Mouse (Mus musculus) testis, adult 2 months (tissue): ENCODE results near the gene Dusp18. TPM values are rescaled to one million over a fixed set of nuclear protein-coding genes. Genes with fewer than 3 reads are reported as not detected.

Experiments
- H3K27ac ChIP-seq: fragments of 200-500 bp; 2 replicates; pipeline ENCODE4 v1.5.1; 2012; ENCODE audit warnings: low read depth, low read length; ENCODE audit not compliant: control insufficient read depth, insufficient read depth
- H3K27me3 ChIP-seq: fragments of 200-500 bp; 2 replicates; pipeline ENCODE4 v1.6.1; 2012; ENCODE audit warnings: mild to moderate bottlenecking, low read length, moderate library complexity; ENCODE audit not compliant: control insufficient read depth, insufficient read depth
- H3K36me3 ChIP-seq: fragments of 200-500 bp; 2 replicates; pipeline ENCODE4 v1.6.1; 2012; ENCODE audit warnings: mild to moderate bottlenecking, low read length; ENCODE audit not compliant: control insufficient read depth, insufficient read depth
- H3K4me1 ChIP-seq: fragments of 200-500 bp; 2 replicates; pipeline ENCODE4 v1.6.1; 2012; ENCODE audit warnings: low read length; ENCODE audit not compliant: control insufficient read depth, insufficient read depth
- H3K4me3 ChIP-seq: fragments of 200-500 bp; 2 replicates; pipeline ENCODE4 v1.5.1; 2012; ENCODE audit warnings: low read depth, mild to moderate bottlenecking, low read length, moderate library complexity, mixed read lengths; ENCODE audit not compliant: control insufficient read depth
- CTCF ChIP-seq: fragments of 200-500 bp; IDR thresholded peaks from 2 replicates; pipeline ENCODE4 v1.5.1; 2012; ENCODE audit warnings: low read depth, mild to moderate bottlenecking, inconsistent platforms, low read length, moderate library complexity; ENCODE audit not compliant: control insufficient read depth, insufficient read depth, insufficient replicate concordance
- POLR2A ChIP-seq: fragments of 200-500 bp; IDR thresholded peaks from 2 replicates; pipeline ENCODE4 v1.6.1; 2012; ENCODE audit warnings: low read depth, mild to moderate bottlenecking, inconsistent platforms, low read length, moderate library complexity; ENCODE audit not compliant: control insufficient read depth
- polyA plus RNA-seq: library from polyadenylated mRNA; depleted of rRNA; stranded (reverse); fragments of >200 nt; gene quantifications from 2 replicates; pipeline ENCODE4 v1.2.3, GENCODE M21; 2012

The Dusp18 gene
- polyA plus RNA-seq, 1 experiment, result 30.4 TPM

GRCm38 (mm10) chr11:3853481-3854034 lies 41.5 kb upstream of the Dusp18 start:
- no peaks in the 10 kb centered on the region for H3K36me3 ChIP-seq
- peaks cover 3% of the 10 kb centered on the region for H3K4me1 ChIP-seq
- H3K27me3 ChIP-seq, result no peaks in the 10 kb centered on the region
- H3K4me3 ChIP-seq, result no peak overlapping the region
- no peak for TF ChIP-seq POLR2A
- TF ChIP-seq CTCF, result no peak
- no peak overlapping the region for H3K27ac ChIP-seq

- Histone ChIP-seq H3K36me3 (no peaks in the 10 kb centered on the region), H3K4me1 (peaks cover 3% of the 10 kb centered on the region), H3K27me3 (no peaks in the 10 kb centered on the region), H3K4me3 (no peak overlapping the region), H3K27ac (no peak overlapping the region)
- no peak for TF ChIP-seq CTCF
- TF ChIP-seq POLR2A, result no peak
These were observed 40.9 kb upstream of the Dusp18 start for GRCm38 (mm10) chr11:3854156-3854555.

- no peaks in the 10 kb centered on the region for H3K27me3 ChIP-seq
- no peak overlapping the region for H3K27ac ChIP-seq
- no peaks in the 10 kb centered on the region for H3K36me3 ChIP-seq
- H3K4me1 ChIP-seq, result no peaks in the 10 kb centered on the region
- no peak for TF ChIP-seq CTCF
- TF ChIP-seq POLR2A, result no peak
- no peak overlapping the region for H3K4me3 ChIP-seq
These were observed 39.2 kb upstream of the Dusp18 start for GRCm38 (mm10) chr11:3855846-3856245.

GRCm38 (mm10) chr11:3857902-3858301 lies 37.1 kb upstream of the Dusp18 start:
- H3K27me3 ChIP-seq, result no peaks in the 10 kb centered on the region
- H3K27ac ChIP-seq, result no peak overlapping the region
- H3K4me1 ChIP-seq, result peaks cover 4% of the 10 kb centered on the region
- no peak overlapping the region for H3K4me3 ChIP-seq
- no peaks in the 10 kb centered on the region for H3K36me3 ChIP-seq
- TF ChIP-seq POLR2A, result no peak
- TF ChIP-seq CTCF, result no peak

GRCm38 (mm10) chr11:3859778-3860177 lies 35.3 kb upstream of the Dusp18 start:
- Histone ChIP-seq H3K27me3 (no peaks in the 10 kb centered on the region), H3K27ac (no peak overlapping the region), H3K4me1 (peaks cover 17% of the 10 kb centered on the region), H3K36me3 (no peaks in the 10 kb centered on the region), H3K4me3 (no peak overlapping the region)
- TF ChIP-seq POLR2A (no peak), CTCF (no peak)

GRCm38 (mm10) chr11:3860361-3860760 lies 34.7 kb upstream of the Dusp18 start:
- Histone ChIP-seq H3K27me3 (no peaks in the 10 kb centered on the region), H3K4me3 (no peak overlapping the region), H3K36me3 (no peaks in the 10 kb centered on the region), H3K27ac (no peak overlapping the region), H3K4me1 (peaks cover 17% of the 10 kb centered on the region)
- TF ChIP-seq CTCF (no peak), POLR2A (no peak)

- Histone ChIP-seq H3K4me3 (peak overlapping the region; percentile 95), H3K36me3 (no peaks in the 10 kb centered on the region), H3K4me1 (peaks cover 17% of the 10 kb centered on the region), H3K27ac (no peak overlapping the region), H3K27me3 (no peaks in the 10 kb centered on the region)
- TF ChIP-seq CTCF, result no peak
These were observed 32.2 kb upstream of the Dusp18 start for GRCm38 (mm10) chr11:3862661-3863453.
